Mouse (Mus musculus) layer of hippocampus, adult 8-10 months (tissue): Measurements from ENCODE around the gene Jdp2. TPM values are rescaled to one million over a fixed set of nuclear protein-coding genes. Genes with fewer than 3 reads are reported as not detected.

Source experiments
- DNase-seq, 2 experiments: peaks; one replicate each; pipeline ENCODE4 v3.0.0; 2022; ENCODE audit warnings: low spot score in 2 of 2
- total RNA-seq, 4 experiments: library from RNA; stranded (reverse); gene quantifications; 2 replicates each; pipeline ENCODE4 v1.2.4; 2022

Gene Jdp2
- total RNA-seq: 10 to 100 TPM; 41.8 to 54.1 (median 44.0) TPM

- peak; percentile 60 to 76 for DNase-seq
Measured at GRCm38 (mm10) chr12:85598611-85599477, at the start of gene Jdp2. Jdp2 (plus strand) TSS chr12:85599027.

GRCm38 (mm10) chr12:85549661-85550060, 49.2 kb upstream of the Jdp2 start:
- DNase-seq: no peak

GRCm38 (mm10) chr12:85550435-85550834, 48.4 kb upstream of the Jdp2 start:
- no peak for DNase-seq

DNA sequence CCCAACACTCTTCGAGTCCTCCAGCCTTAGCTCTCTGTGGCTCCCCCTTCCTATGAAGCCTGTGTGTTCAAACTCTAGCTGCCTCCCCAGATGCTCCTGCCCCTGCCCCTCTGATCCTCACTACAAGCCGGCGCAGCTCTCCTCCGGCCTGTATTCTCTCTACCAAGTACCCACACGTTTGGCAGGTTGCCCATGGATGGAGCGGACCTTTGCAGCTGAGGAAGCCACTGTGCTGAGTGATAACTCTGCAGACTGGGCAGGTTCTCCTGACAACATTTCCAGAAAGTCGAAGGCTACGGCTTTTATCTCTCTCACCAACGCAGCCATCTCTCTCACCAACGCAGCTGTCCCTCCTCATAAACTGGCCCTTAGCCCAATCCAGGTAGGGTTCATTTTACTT, 39.5 kb upstream of the Jdp2 start:
- DNase-seq: no peak

DNA sequence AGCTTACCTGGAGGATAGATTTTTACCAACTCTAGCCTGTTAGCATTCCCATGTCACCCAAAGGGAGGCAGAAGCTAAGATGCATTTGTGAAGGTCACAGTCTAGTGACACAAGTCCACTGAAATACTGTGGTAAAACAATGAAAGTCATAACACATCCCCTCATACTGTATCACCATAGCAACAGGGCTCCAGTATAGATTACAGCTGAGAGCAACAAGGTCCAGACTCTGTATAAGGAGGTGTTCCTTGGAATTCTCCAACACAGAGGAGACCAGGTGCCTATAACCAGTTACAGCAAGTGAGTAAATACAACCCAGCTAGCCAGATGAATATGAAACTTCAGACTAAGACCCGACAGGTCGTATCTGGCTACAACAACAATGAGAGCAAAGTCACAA, 33.4 kb upstream of the Jdp2 start:
- no peak for DNase-seq

DNA sequence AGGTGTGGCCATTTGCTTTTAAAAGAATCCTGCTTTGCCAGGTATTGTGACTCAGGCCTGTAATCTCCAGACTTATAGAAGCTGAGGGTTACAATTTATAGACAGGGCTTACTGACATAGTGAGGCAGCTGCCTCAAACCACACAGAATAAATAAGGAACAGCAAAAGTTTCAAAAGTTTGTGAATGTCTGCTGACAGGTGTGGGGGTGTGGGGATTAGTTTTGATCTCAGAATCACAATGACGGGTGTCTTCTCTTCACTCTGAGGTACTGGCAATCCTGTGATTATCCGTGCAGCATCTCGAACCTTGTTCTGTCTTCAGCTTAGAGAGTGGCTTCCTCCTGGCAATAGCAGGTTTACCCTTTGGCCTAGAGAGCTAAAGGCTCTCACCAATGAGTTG, 30.5 kb upstream of the Jdp2 start:
- no peak for DNase-seq

GRCm38 (mm10) chr12:85569393-85570157, 29.3 kb upstream of the Jdp2 start:
- peak in 1 of 2 experiments; percentile 23 for DNase-seq

DNA sequence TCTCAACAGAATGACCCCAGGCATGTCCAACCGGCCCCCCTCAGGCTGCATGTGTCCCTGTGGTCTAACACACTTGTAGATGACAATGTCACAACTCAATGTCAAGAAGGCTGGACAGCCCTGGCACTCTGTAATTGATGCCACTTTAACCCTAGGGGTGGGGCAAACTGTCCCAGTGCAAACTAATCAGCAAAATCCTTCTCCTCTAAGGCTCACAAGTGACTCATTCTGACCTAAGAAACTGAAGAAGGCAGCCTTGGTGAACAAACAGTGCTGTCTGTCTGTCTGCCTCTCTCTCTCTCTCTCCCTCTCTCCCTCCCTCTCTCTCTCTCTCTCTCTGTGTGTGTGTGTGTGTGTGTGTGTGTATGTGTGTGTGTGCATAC, 28.7 kb upstream of the Jdp2 start:
- DNase-seq: no peak

DNA sequence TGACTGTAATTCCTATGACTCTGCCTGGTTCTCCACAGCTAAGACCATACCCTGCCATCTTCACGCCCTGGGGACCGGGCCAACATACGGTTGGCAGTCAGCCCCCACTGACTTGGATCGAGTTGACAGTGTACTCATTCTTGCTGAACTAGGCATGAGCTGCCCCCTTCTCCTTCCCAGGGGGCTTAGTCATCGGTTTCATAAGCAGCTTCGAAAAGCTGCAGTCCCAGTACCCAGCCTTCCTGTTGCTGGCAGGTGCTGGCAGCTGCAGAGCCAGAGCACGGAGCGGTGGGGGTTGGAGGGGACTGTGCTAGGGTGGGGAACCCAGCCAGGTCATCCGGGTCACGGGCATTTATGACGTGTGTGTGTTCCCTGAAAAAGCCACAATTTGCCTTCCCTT, 27.5 kb upstream of the Jdp2 start:
- peak; percentile 32 to 39 for DNase-seq

DNA sequence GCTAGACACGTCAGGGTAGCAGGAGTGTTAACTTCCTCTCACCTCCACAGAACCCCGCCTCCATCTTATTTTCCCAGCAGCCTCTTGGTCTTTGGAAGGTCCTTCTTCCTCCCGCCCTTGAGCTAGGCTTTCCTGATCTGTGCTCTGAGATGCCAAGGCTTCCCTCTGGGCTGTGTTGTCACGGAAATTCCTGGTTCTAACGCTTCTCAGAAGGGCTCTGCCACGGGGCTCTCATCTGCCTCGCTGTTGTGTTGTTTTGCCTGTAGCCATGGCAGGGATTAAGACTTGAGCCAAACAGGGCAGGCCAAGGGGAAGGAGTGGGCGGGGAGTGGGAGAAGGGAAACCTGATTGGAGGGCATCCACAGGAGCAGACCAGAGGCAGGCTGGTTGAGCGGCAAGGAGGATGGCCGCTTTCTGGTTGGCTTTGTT, 26.8 kb upstream of the Jdp2 start:
- DNase-seq: peak; percentile 44 to 57

DNA sequence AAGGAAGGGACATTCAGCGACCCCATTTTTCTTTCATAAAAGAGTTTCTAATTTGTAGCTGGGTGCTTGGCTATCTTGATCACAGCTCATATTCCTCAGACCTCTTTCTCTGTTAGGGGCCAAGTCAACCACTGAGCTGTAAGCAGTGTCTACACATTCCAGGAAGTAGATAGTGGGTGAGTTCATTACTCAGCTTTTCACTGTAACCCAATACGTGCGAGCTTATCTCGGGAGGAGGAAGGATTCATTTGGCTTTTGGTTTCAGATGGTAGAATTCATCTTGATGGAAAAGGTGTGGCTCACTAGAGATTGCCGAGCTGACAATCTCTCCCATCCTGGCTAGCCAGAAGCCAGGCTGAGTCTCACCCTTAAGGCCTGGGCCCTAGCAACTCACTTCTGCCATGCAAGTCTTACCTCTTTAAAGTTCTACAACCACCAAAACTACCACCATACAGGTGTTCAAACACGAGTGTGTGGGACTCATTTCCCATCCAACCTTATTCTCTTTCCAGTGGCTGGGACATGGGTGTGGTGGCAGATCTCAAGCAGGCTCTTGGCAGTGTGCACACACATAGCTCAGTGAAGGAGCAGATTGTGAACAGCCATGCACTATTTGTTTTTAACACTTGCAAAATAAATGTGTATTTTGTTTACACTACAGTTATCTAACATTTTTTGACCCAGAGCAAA, 23.9 kb upstream of the Jdp2 start:
- no peak for DNase-seq

- DNase-seq: no peak
Measured at GRCm38 (mm10) chr12:85575496-85575840, 23.4 kb upstream of the Jdp2 start.

- DNase-seq: no peak
Measured at GRCm38 (mm10) chr12:85581261-85582066, 17.4 kb upstream of the Jdp2 start.

DNA sequence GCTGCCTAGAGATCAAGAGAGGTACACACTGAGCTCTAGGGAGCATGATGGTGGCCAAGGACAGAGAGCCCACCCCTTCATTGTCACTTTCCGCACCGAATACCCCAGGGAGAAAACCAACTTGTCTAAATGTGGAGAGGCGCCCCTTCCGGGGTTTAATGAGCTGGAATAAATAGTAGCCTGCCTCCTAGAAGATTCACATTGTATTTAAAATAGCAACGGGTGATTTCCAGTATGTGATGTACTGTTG, 16.8 kb upstream of the Jdp2 start:
- no peak for DNase-seq

DNA sequence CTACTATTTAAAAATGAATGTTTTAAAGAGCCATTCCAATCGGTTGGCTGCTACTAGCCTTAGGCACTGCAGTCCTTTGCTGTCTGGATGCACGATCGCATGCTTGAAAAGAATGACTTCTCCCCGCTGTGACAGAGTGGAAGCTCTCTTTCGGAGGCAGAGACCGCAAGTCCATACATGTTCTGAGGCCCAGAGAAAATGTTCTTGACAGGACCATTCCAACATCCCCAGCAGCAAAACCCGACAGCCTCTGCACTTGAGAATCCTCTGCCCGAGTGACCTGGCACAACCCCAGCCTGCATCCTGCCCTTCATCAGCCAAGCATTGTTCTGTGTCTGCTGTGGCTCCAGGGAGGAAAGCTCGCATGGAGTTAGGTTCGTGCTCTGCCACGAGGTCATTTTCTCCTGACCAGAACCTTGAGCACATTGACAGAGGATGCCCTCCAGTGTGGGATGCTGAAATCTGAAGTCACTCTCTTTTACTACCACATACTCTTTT, 13.0 kb upstream of the Jdp2 start:
- no peak for DNase-seq

- no peak for DNase-seq
Measured at GRCm38 (mm10) chr12:85589870-85590382, 8.9 kb upstream of the Jdp2 start.

- DNase-seq: no peak
Measured at GRCm38 (mm10) chr12:85592943-85593342, 5.9 kb upstream of the Jdp2 start.

- DNase-seq: no peak
Measured at GRCm38 (mm10) chr12:85594390-85594789, 4.4 kb upstream of the Jdp2 start.

DNA sequence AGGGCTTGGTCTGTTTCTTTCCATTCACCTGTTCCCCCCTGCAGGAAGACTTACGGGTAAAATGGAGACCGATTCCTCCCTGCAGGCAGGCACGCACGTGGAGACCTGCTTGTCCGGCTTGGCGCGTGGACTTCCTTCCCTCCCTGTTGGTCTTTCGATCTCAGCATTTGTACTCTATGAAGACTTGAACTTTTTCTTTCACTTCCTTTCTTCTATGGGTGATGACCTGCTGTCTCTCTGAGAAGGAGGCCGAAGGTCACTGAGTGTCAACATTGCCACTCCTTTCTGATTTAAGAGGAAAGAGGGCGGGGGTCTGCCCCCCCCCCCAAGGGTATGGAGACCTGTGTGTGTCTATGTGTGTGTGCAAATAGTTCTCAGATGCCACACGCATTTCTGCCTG, 774 bp upstream of the Jdp2 start:
- no peak for DNase-seq

DNA sequence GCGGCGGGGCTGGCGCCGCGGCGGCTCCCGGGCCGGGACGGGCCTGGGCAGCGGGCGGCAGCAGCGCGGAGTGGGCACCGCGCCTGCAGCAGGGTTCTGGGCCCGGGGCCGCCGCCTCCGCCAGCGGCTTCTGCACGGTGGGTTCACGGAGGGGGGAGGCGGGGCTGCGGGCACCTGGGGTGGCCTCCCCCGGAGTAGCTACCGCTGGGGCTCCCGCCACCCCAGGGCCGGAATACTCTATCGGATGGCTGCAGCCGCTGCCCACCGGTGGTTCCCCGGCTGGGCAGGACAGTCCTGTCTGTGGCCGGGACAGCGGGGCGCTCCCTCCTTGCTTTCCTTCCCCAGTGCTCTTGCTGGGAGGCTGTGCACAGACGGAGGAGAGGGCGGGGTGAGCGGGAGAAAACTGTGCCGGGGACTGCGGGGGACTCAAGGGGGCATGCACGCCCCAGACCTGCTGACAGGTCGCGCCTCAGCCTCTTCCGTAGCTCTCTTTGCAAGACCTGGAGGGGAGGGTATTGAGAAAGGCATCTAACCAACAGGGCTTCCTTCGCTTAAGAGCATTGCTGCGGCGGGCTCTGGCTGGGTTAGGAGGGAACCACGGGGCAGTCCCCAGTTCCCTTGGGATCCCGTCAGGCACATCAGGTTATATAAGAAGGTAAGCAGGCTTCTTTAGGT, 788 bp downstream of the Jdp2 start:
- no peak for DNase-seq

- DNase-seq: no peak
Measured at GRCm38 (mm10) chr12:85600637-85601036, 1.8 kb downstream of the Jdp2 start.
